Mouse (Mus musculus): ENCODE measurements around the gene Pdcd5. TPM values are rescaled to one million over a fixed set of nuclear protein-coding genes. Genes with fewer than 3 reads are reported as not detected.

The Pdcd5 gene
- polyA plus RNA-seq, 1 experiment from 2014 or later, result 80.7 TPM

DNA sequence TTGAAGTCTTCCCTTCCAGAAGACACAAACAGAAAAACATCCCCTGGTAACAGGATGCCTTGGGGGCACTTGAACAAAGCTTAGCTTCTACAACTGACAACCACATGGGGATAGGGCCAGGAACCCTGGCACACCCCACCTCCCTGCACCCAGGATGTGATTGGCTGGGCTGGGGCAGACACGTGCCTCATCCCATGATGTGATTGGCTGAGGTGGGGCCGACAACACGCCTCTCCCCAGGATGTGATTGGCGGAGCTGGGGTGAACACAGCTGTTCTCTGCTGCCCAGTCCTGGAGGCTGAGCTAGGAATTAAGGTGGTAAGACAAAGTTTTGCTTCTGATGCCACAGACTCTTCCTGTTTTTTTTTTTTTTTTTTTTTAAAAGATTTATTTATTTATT lies 31.7 kb upstream of the Pdcd5 start:
- DNase-seq (ENCODE audit: low read depth, low spot score), result no peak
- in situ Hi-C loops (cut with MboI; ENCODE audit: low pct_unique_long_range_greater_than_20kb), result loop anchor here (25.0 kb wide), 1 partner anchor 1683 kb away; no protein-coding TSS in a partner anchor
- CTCF ChIA-PET, result no interaction called here
- POLR2A ChIA-PET, result no interaction called here
- no peak for TF ChIP-seq CTCF (IDR thresholded peaks at IDR 0.05)
- peaks cover 3% of the 10 kb centered on the region for H3K27me3 ChIP-seq
- ATAC-seq, result no peak

DNA sequence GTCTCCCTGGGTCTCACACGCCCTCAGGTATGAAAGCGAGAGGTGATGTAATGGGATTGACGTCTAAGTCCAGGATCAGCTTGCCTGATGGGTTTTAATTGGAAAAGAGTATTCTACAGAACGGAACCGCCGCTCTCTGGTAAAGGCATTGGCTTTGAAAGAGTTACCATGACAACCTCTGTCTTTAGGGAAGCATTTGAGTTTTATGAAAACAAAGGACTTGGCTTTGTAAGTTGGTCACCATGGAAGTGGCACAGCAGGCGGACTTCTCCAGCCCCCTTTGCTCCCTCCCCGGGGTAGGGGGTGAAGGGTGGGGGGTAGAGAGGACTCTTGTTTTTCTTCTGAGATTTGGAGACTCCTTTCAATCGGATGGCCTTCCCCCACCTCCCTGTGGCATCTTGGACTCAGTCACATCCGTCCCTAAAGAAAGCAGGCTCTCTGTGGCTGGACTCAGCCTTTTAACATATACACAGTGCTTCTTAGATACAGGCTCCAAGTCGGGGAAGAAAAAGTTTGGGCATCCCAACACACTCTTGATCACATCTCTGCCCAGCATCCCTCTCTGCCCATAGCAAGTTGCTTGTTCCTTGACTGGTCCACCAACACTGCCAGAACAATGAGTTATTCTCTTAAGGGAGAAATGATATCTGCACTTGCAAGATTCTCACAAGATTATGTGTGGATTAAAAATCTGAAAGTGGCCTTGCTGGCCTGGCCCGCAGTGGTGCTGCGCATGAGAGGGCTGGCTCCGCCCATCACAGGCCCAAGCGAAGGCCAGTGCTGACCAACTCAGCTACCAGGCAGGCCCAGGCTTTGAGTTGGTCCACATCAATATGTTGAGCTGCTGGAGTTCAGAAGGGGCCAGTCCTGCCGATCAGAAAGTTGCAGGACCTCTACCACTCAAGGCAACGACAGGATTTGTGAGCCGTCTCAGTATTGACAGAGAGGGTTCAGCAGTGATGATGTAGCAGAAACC lies 21.0 kb upstream of the Pdcd5 start:
- TF ChIP-seq CTCF (IDR thresholded peaks at IDR 0.05), result no peak
- DNase-seq (ENCODE audit: low read depth, low spot score), result no peak
- peaks cover 3% of the 10 kb centered on the region for H3K27me3 ChIP-seq
- ChIA-PET CTCF (no interaction called here), POLR2A (no interaction called here)
- in situ Hi-C loops (cut with MboI; ENCODE audit: low pct_unique_long_range_greater_than_20kb), result no loop called here
- ATAC-seq, result no peak

DNA sequence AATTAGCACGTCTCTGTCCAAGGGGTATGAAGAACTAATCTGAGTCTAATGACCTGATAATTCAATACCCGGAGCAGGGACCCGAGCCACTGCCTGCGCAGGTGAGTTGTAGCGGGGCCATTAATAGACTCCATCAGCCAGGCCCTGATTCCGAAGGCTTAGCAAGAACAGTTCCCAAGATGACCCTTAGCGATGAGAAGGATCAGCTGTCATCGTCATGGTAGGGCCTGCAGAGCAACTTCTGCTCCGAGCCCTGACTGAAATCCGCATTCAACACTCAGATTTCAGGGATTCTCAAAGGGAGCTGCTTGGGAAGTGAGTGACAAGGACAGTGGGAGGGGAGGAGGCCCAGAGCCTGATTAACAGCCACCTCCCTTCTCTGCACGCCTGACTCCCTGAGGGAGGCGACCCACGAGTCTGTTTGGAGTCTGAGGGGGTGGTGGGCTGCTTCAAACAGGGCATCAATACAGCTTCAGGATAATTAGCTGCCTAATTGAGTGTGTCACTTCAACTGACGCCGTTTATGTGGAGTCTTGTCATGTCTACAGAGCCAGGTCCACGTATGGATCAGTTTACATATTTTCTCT lies 16.6 kb upstream of the Pdcd5 start:
- H3K27me3 ChIP-seq, result peaks cover 6% of the 10 kb centered on the region
- no peak for DNase-seq (ENCODE audit: low read depth, low spot score)
- ATAC-seq, result no peak
- TF ChIP-seq CTCF (IDR thresholded peaks at IDR 0.05), result no peak
- CTCF ChIA-PET, result interaction anchor here (1.1 kb wide), 1 partner anchor 23 kb away, joined by 3 read pairs; no protein-coding TSS in a partner anchor
- POLR2A ChIA-PET, result interaction anchor here (0.6 kb wide), 1 partner anchor 627 kb away, joined by 3 read pairs; no protein-coding TSS in a partner anchor
- in situ Hi-C loops (cut with MboI; ENCODE audit: low pct_unique_long_range_greater_than_20kb), result no loop called here

DNA sequence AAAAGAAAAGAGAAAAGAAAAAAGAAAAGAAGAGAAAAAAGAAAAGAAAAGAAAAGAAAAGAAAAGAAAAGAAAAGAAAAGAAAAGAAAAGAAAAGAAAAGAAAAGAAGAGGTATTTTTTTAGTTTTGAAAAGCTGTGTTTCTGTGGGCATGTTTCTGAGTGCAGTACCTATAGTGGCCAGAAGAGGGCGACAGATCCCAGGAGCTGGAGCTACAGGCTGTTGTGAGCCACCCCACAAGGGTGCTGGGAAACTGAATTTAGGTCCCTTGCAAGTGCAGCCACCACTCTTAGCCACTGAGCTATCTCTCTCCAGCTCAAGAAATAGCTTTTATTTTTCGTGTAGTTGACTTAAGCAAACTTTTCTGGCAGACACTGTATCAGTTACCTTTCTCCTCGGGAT lies 11.9 kb upstream of the Pdcd5 start:
- peaks cover 16% of the 10 kb centered on the region for H3K27me3 ChIP-seq
- in situ Hi-C loops (cut with MboI; ENCODE audit: low pct_unique_long_range_greater_than_20kb), result no loop called here
- no peak for ATAC-seq
- DNase-seq (ENCODE audit: low read depth, low spot score), result no peak
- peak; percentile 82 for TF ChIP-seq CTCF (IDR thresholded peaks at IDR 0.05)
- CTCF ChIA-PET, result interaction anchor here (0.9 to 1.5 kb wide), 6 partner anchors 11 to 113 kb away, joined by 3 to 8 read pairs (median 4); no protein-coding TSS in a partner anchor
- POLR2A ChIA-PET, result interaction anchor here (0.6 kb wide), 1 partner anchor 86 kb away, joined by 3 read pairs; no protein-coding TSS in a partner anchor

DNA sequence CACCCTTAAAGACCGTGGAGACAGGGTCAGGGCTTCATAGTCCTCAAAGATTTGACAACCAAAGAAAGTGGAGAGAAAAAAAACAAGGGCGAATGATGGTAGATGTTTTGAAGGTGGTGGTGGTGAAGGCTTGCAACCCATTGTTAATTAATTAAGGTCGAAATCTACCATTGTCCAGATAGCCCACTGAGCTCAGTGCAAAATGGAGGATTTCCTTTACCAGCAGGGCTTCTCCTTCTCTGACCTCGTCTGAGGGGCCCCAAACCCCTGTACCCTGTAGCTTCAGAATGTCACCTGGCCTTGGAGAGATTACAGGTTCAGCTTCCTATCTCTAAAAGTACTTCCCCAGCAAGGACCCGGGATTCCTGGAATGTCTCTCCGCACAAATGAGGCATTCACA lies 10.5 kb upstream of the Pdcd5 start:
- POLR2A ChIA-PET, result no interaction called here
- in situ Hi-C loops (cut with MboI; ENCODE audit: low pct_unique_long_range_greater_than_20kb), result no loop called here
- CTCF ChIA-PET, result interaction anchor here (1.4 kb wide), 1 partner anchor 49 kb away, joined by 4 read pairs; no protein-coding TSS in a partner anchor
- no peak for DNase-seq (ENCODE audit: low read depth, low spot score)
- peaks cover 16% of the 10 kb centered on the region for H3K27me3 ChIP-seq
- no peak for ATAC-seq
- TF ChIP-seq CTCF (IDR thresholded peaks at IDR 0.05), result no peak

DNA sequence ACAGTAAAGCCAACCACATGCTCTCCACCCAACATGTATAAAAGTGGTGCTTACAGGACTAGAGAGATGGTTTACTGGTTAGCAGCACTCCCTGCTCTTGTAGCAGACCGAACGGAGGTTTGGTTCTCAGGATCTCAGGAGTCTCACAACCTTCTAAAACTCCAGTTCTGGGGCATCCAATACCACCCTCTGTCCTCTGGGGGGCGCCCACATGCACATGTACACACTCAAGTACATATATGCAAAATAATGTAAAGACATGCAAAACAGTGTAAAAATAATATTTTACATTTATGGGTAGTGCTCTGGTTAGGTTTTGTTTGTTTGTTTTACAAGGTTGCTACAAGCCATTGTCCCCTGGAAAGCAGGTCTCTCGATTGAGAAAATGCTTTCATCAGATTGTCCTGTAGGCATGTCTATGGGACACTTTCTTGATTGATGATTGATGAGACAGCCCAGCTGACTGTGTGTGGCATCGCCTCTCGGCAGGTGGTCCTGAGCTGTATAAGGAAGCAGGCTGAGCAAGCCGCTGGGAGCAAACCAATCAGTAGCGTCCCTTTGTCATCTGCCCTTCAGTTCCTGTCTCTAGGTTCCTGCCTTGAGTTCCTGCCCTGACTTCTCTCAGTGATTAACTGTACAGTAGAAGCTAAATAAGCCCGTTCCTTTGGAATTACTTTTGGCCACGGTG lies 4.4 kb upstream of the Pdcd5 start:
- in situ Hi-C loops (cut with MboI; ENCODE audit: low pct_unique_long_range_greater_than_20kb), result no loop called here
- peaks cover 10% of the 10 kb centered on the region for H3K27me3 ChIP-seq
- DNase-seq (ENCODE audit: low read depth, low spot score) (no peak), ATAC-seq (no peak)
- TF ChIP-seq CTCF (IDR thresholded peaks at IDR 0.05), result no peak
- ChIA-PET CTCF (no interaction called here), POLR2A (no interaction called here)

DNA sequence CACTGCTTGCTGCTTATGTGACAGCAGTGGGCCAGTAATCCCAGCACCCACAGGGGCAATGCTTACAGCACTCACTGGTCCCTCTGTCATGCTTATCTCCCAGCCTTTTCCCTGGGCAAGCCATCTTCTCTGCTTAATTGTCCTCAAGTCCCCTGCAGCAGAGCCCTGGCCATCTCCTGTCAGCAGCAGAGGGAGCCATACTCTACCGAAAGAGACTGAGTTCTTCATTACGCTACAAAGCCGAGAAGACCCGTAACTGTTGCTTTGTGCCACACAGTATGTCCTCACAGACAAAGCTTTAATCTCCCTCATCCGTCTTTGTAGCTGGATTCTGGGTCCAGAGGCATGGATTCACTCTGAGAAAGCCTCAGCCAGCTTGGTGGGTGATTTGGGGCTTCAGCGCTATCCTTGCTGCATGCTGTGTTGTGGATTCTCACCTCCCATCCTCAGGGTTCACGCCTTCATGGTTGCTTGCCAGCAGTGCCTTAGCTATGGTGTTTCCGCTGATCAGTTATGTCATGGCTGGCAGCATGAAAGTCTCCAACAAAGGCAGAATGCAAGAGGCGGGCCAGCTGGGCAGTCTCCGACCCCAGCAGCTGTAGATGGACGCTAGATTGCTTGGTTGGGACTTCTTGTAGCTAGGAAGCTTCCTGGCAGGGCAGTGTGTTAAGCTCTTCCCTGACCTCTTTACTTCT lies 3.5 kb upstream of the Pdcd5 start:
- in situ Hi-C loops (cut with MboI; ENCODE audit: low pct_unique_long_range_greater_than_20kb), result no loop called here
- CTCF ChIA-PET, result no interaction called here
- no peak for DNase-seq (ENCODE audit: low read depth, low spot score)
- TF ChIP-seq CTCF (IDR thresholded peaks at IDR 0.05), result no peak
- no peak for ATAC-seq
- POLR2A ChIA-PET, result interaction anchor here (0.6 kb wide), 1 partner anchor 26 kb away, joined by 3 read pairs; no protein-coding TSS in a partner anchor
- H3K27me3 ChIP-seq, result peaks cover 7% of the 10 kb centered on the region

DNA sequence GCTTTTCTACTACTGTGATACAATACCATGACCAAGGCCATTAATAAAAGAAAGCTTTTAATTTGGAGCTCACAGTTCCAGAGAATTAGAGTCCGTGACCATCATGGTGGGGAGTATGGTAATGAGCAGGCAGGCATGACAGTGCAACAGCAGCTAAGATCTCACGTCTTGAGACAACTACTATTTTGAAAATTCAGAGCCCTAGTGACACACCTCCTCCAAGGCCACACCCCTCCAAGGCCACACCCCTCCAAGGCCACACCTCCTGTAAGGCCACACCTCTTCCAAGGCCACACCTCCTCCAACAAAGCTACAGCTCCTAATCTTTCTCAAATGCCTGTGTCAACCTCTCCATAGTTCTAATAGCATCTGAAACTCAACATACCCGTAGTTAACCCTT lies 1.8 kb upstream of the Pdcd5 start:
- ChIA-PET POLR2A (interaction anchor here (0.5 to 0.8 kb wide), 2 partner anchors 87 to 1428 kb away, joined by 3 read pairs; no protein-coding TSS in a partner anchor), CTCF (interaction anchor here (0.7 to 1.3 kb wide), 3 partner anchors 10 to 1711 kb away, joined by 3 to 4 read pairs (median 3); no protein-coding TSS in a partner anchor)
- in situ Hi-C loops (cut with MboI; ENCODE audit: low pct_unique_long_range_greater_than_20kb), result no loop called here
- DNase-seq (ENCODE audit: low read depth, low spot score) (no peak), ATAC-seq (peak; percentile 29)
- TF ChIP-seq CTCF (IDR thresholded peaks at IDR 0.05), result no peak
- peaks cover 3% of the 10 kb centered on the region for H3K27me3 ChIP-seq

DNA sequence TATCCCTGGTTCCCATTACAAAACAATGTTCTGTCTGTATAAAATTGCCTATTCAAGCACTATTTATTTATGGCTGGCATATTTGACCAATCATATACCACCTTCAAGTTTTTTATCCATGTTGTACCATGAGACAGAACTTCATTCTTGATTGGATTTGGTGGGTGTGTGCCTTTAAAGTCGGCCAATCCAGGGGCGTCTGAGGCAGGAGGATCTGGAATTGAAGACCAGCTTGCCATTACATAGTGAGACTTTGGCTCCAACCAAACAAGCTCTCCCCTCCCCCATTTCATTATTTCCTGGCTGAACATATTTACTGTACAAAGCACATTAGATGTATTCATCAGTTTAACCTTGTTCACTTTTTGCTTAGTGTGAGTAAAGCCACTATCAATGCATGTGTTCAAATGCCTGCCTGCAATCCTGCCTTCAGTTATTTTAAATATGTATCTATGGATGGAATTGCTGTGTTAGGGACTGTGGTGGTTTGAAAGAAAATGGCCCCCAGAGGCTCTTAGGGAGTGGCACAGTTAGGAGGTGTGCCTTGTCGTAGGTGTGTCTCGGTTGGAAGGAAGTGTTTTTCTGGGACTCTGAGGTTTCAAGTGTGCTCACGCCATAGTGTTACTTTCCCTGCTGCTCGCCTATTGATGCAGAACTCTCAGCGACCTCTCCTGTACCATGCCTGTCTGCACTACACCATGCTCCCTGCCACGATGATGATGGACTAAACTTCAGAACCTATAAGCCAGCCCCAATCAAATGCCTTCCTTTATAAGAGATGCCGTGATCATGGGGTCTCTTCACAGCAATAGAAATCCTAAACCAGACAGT lies 1.1 kb upstream of the Pdcd5 start:
- ChIA-PET CTCF (interaction anchor here (0.7 to 1.3 kb wide), 3 partner anchors 11 to 1712 kb away, joined by 3 to 4 read pairs (median 3); no protein-coding TSS in a partner anchor), POLR2A (interaction anchor here (0.8 kb wide), 1 partner anchor 88 kb away, joined by 3 read pairs; no protein-coding TSS in a partner anchor)
- ATAC-seq, result no peak
- in situ Hi-C loops (cut with MboI; ENCODE audit: low pct_unique_long_range_greater_than_20kb), result no loop called here
- peaks cover 3% of the 10 kb centered on the region for H3K27me3 ChIP-seq
- DNase-seq (ENCODE audit: low read depth, low spot score), result no peak
- TF ChIP-seq CTCF (IDR thresholded peaks at IDR 0.05), result no peak
